Mouse (Mus musculus) neural tube, postnatal 0 days (tissue): Measurements from ENCODE around the gene Cyp24a1. TPM values are rescaled to one million over a fixed set of nuclear protein-coding genes. Genes with fewer than 3 reads are reported as not detected.

Source experiments
- polyA plus RNA-seq: library from polyadenylated mRNA; unstranded; fragments of >200 nt; fragmentation: Nextera tagmentation; extraction: Ambion mirVana; gene quantifications from 2 replicates; pipeline ENCODE4 v1.2.1, GENCODE M21; 2015

The Cyp24a1 gene
- polyA plus RNA-seq: 0.13 TPM in 1 of 2 replicates, not detected in the other

DNA sequence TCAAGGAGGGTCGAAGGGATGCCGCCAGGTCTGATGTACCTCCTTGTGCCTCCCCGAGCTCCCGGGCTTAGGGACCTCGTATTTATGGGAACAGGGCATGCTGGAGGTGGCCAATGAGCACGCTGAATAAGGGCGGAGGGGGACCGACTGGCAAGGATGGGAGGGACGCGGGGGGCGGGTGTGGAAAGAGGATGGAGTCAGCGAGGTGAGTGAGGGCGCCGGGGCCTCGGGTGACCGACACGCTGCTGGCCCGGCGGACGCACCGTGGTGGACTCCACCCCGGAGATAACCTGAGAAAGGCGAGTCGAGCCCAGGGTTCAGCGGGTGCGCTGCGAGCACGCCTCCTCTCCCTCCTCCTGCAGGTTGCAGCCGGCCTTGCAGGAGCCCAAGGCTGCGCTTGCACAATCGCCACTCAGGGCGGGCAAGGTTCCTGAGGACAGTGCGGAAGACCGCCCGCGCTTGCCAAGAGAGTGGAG, at the start of gene Cyp24a1:
Gene Cyp24a1 (minus strand): TSS at position 55 of the 476 bp plus-strand sequence.

DNA sequence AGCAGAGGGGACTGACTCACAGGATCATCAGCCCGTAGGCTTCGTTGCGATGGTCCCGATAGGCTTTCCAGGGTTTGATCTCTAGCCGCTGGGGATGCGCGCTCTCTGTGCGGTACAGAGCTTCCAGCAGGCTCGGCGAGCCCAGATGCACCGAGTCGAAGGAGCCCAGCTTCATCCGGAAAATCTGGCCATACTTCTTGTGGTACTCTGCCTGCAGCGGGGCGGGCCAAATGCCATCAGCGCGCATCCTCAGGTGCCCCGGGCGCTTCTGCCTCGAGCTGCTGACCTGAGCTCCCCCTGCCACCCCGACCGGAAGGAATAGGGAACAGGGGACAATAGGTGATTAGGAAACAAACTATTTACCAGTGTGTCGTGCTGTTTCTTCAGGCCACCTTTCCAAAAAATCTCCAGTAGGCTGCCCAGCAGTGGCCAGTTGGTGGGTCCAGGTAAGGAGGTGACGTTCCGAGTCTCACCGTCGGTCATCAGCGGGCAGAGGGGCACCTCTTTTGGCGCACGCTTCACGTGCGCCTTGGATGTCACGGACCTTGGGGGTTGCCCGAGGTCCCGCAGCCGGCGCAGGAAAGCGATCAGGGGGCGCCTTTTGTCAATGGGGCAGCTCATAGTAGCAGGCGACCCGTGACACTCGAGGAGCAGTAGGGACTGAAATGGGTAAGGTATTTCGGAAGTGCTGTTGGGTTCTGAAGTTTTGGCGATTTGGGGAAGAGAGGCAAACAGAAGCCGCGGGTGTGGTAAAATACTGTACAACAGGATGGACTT, 603 bp downstream of the Cyp24a1 start, which contains the start of gene Pfdn4:
Gene Pfdn4 (plus strand): TSS at position 275 of the 777 bp plus-strand sequence.

Other genes starting within 250 kb of the Cyp24a1 start
- gene Bcas1, start 69.3 kb downstream of the Cyp24a1 start, polyA plus RNA-seq: 41.2 and 59.9 TPM in 2 replicates
- gene Pfdn4, start 717 bp downstream of the Cyp24a1 start, polyA plus RNA-seq: 158 and 178 TPM in 2 replicates
- gene 4930470P17Rik, start 104.9 kb upstream of the Cyp24a1 start, polyA plus RNA-seq: not detected in 2 replicates
- gene Dok5, start 234.7 kb upstream of the Cyp24a1 start, polyA plus RNA-seq: 44.1 and 51.4 TPM in 2 replicates